Mouse (Mus musculus): Measurements from ENCODE around the gene Lrp5. TPM values are rescaled to one million over a fixed set of nuclear protein-coding genes. Genes with fewer than 3 reads are reported as not detected.

The Lrp5 gene
- polyA plus RNA-seq (2012; ENCODE audit: low replicate concordance): 10.6 and 10.8 TPM in 2 replicates

GRCm38 (mm10) chr19:3686215-3686894 lies at the start of gene Lrp5:
Gene Lrp5 (minus strand): TSS chr19:3686564.

GRCm38 (mm10) chr19:3708078-3709012 lies 22.0 kb upstream of the Lrp5 start, which contains the start of gene 1810055G02Rik:
Gene 1810055G02Rik (plus strand): TSS chr19:3708293.

GRCm38 (mm10) chr19:3575632-3576384 lies 110.6 kb downstream of the Lrp5 start, which contains the start of gene Ppp6r3:
Gene Ppp6r3 (minus strand): TSS chr19:3575749.

Other genes starting within 250 kb of the Lrp5 start
- 11.1 and 60.9 TPM in 2 replicates for gene Ppp6r3, start 110.8 kb downstream of the Lrp5 start, polyA plus RNA-seq (2012; ENCODE audit: low replicate concordance)
- gene 1810055G02Rik, start 21.7 kb upstream of the Lrp5 start, polyA plus RNA-seq (2012; ENCODE audit: low replicate concordance): 8.9 and 30.1 TPM in 2 replicates
- 6.5 and 8.3 TPM in 2 replicates for gene Kmt5b, start 80.9 kb upstream of the Lrp5 start, polyA plus RNA-seq (2012; ENCODE audit: low replicate concordance)
- 11.0 and 16.6 TPM in 2 replicates for gene Chka, start 165.2 kb upstream of the Lrp5 start, polyA plus RNA-seq (2012; ENCODE audit: low replicate concordance)
- gene Tcirg1, start 220.6 kb upstream of the Lrp5 start, polyA plus RNA-seq (2012; ENCODE audit: low replicate concordance): 75.8 and 86.6 TPM in 2 replicates
- 14.8 and 113 TPM in 2 replicates for gene Ndufs8, start 226.2 kb upstream of the Lrp5 start, polyA plus RNA-seq (2012; ENCODE audit: low replicate concordance)
- 3.5 and 4.9 TPM in 2 replicates for gene Aldh3b1, start 243.2 kb upstream of the Lrp5 start, polyA plus RNA-seq (2012; ENCODE audit: low replicate concordance)
- gene Unc93b1, start 248.6 kb upstream of the Lrp5 start, polyA plus RNA-seq (2012; ENCODE audit: low replicate concordance): 122 and 124 TPM in 2 replicates

Measured in leukemia stem cell, adult 10-12 weeks (primary cell).